Mouse (Mus musculus): Measurements from ENCODE around the gene Ifit2. TPM values are rescaled to one million over a fixed set of nuclear protein-coding genes. Genes with fewer than 3 reads are reported as not detected.
"Not testable (repeated sequence)": the region's sequence is repeated elsewhere in the genome, so short reads cannot be mapped to it uniquely, and the experiment has no call there.

Ifit2 gene
- polyA plus RNA-seq, 1 experiment from 2014 or later = 2.1 TPM

DNA sequence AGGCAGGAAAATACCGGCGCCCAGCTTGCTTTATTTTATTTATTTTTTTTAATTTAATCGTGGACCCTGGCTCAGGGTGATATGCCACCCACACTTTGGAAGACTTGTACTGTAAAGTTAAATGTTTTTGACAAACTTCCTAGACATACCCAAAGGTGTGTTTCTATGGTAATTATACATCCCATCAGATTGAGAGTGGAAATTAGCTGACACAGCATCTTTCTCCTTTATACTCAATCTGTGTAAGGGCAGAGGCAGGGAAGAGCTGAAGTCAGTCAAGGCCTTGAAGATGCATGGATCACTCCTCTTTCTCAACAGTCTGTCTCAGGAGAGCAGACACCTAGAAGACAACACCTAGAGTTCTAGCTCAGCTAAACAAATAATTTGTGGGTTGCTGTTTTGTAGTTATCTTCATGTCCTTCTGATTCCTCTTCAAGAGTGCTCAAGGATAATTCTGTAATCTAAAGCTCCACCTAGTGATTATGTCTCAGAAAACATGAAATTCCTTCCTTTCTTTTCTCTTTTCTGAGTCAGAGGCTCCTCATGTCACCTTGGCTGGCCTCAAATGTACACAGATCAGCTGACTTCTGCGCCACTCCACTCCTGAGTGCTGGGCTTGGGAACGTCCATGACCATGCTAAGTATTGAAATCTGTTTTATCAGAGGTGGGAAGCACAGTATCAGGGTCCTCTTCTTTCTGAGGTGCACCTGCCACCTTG is 35.4 kb downstream of the Ifit2 start:
- H3K27ac ChIP-seq; H3K4me1 ChIP-seq (replicated peaks); H3K27me3 ChIP-seq (ENCODE audit: insufficient read depth, poor library complexity, severe bottlenecking); DNase-seq (ENCODE audit: low spot score); H3K9me3 ChIP-seq; H3K4me3 ChIP-seq; H3K36me3 ChIP-seq: not testable (repeated sequence)
- WGBS = 74% methylated on average over 5 of the region's 5 CpGs

DNA sequence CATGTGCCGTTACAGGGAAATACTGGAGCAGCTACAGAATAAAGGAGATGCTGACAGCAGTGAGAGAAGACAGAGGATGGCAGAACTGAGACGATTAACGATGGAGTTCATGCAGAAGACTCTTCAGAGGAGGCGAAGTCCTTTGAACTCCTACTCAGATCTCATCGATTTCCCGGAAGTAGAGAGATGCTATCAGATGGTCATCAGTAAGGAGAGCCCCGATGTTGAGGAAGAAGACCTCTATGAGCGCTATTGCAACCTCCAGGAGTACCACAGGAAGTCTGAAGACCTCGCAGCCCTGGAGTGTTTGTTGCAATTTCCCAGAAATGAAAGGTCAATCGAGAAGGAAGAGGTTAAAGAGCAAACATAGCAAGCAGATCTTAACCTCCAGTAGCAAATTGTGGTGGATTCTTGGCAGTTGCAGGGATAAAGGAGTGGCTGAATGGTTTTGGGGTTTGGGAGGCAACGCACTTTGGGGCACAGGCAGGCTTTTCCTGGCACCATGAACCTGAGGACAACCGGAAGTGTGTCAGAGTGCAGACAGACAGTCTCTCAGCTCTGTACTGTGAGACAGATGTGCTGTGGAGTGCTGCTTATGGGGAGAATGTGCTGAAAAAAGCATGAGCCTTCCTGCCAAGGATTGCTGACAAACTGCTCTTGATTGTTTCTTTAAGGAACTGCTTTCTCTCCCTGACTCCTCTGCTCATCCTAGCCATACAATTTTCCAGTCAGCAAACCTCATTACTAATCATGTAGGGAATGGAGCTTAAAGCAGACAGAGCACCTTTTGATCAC is 37.6 kb downstream of the Ifit2 start:
- H3K27me3 ChIP-seq (ENCODE audit: insufficient read depth, poor library complexity, severe bottlenecking); DNase-seq (ENCODE audit: low spot score); H3K4me1 ChIP-seq (replicated peaks); H3K9me3 ChIP-seq; H3K4me3 ChIP-seq; H3K36me3 ChIP-seq; H3K27ac ChIP-seq: not testable (repeated sequence)
- 84% methylated on average over 9 of the region's 12 CpGs for WGBS

DNA sequence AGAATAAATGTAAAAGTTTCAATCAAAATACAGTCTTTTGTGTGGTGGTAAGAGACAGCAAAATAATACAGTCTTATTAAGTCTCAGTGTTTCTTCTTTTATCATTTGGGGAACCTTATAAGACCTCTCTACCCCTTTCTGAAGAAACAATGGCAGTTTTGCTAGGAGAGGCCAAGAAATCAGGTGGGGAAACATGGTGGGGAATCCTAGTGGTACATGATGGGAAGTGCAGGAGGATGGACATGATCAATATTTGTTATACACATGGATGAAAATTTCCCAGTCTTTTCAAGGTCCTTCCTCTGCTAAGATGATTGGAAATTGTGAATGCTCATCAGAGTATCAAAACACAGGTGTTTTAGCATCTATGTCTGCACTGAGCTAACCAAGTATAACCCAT is 38.5 kb downstream of the Ifit2 start:
- Histone ChIP-seq H3K27ac (no peak overlapping the region), H3K9me3 (no peaks in the 10 kb centered on the region), H3K36me3 (no peaks in the 10 kb centered on the region), H3K27me3 (ENCODE audit: insufficient read depth, poor library complexity, severe bottlenecking) (no peaks in the 10 kb centered on the region), H3K4me3 (no peak overlapping the region), H3K4me1 (replicated peaks) (no peaks in the 10 kb centered on the region)
- no peak for DNase-seq (ENCODE audit: low spot score)

DNA sequence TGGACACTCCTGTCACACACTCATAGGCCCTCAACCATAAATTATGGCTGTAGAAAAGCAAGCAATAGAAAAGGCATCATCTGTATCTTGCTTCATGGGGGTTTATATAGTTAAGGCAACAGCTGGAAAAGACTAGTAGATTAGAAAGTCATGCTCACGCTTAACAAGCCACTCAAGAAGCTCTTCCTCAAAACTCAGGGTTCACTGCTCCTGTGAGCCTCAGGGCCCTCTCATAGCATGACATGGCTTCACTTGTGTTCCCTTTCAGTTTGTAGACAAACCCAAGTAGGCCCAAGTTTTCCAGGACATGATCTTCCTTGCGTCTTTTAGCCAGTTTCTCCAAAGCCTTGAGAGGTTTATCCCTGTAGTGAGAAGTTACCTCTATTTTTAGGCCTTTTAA is 43.0 kb downstream of the Ifit2 start:
- Histone ChIP-seq H3K9me3 (no peaks in the 10 kb centered on the region), H3K27me3 (ENCODE audit: insufficient read depth, poor library complexity, severe bottlenecking) (no peaks in the 10 kb centered on the region), H3K27ac (no peak overlapping the region), H3K36me3 (no peaks in the 10 kb centered on the region), H3K4me3 (no peak overlapping the region), H3K4me1 (replicated peaks) (no peaks in the 10 kb centered on the region)
- DNase-seq (ENCODE audit: low spot score) = no peak
- 91% methylated on average over 2 of the region's 2 CpGs for WGBS

DNA sequence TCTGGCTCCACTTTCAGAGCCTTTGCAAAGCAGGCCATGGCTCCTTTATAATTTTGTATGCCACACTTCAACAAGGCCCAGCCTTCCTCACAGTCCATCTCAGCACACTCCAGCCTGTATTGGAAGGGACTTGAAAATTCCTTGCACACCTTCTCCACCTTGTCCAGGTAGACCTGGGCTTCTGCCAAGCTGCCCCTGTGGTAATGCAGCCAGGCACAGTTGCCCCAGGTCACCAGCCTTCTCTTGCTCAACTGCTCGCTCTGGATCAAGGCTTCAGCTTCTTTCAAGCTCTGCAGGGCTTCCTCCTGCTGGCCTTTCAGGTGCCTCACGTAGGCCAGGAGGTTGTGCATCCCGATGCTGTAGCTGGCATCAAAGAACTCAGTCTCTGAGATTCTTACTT is 44.0 kb downstream of the Ifit2 start:
- not testable (repeated sequence) for H3K4me1 ChIP-seq (replicated peaks); DNase-seq (ENCODE audit: low spot score); H3K4me3 ChIP-seq; H3K9me3 ChIP-seq; H3K27ac ChIP-seq; H3K27me3 ChIP-seq (ENCODE audit: insufficient read depth, poor library complexity, severe bottlenecking); H3K36me3 ChIP-seq
- 82% methylated on average over 3 of the region's 3 CpGs for WGBS

DNA sequence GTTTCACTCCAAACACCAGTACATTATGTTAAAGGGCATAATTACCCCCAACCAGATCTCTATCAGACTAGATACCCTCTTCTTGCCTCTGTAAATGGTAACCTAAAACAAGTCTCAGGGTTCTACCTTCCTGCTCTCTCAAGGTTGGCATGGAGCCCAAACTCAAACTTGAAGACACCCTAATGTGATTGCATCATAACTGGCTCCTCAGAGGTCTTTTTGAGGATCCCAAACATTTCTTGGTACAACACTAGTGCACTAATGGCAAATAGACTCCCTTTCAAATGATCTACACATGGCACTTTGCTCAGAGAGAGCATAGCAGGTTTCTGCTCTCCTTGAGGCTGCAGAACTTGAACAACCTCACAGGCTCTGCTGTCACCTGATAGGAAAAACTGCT is 46.3 kb downstream of the Ifit2 start:
- H3K27me3 ChIP-seq (ENCODE audit: insufficient read depth, poor library complexity, severe bottlenecking) = no peaks in the 10 kb centered on the region
- no peak overlapping the region for H3K27ac ChIP-seq
- no peaks in the 10 kb centered on the region for H3K4me1 ChIP-seq (replicated peaks)
- H3K4me3 ChIP-seq = no peak overlapping the region
- no peaks in the 10 kb centered on the region for H3K36me3 ChIP-seq
- H3K9me3 ChIP-seq = no peaks in the 10 kb centered on the region
- no peak for DNase-seq (ENCODE audit: low spot score)

DNA sequence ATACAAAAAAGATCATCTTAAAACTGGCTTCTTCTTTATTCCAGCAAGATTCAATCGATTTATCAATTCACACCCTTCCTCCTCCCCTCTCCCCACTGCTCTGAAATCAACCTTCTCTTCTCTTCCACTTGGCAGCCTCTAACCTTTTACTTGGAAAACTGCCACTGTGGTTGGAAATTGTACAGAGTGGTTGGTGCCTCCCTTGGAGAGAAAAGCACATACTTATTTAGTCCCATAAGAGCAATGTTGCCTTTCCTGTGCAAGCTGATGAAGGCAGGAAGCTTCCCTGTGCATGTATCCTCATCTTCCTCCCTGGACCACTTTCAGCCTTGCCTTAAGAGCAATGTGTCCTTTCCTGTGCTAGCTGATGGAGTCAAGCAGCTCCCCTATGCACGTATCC is 47.8 kb downstream of the Ifit2 start:
- Histone ChIP-seq H3K27ac (no peak overlapping the region), H3K4me3 (no peak overlapping the region), H3K27me3 (ENCODE audit: insufficient read depth, poor library complexity, severe bottlenecking) (no peaks in the 10 kb centered on the region), H3K36me3 (no peaks in the 10 kb centered on the region), H3K9me3 (no peaks in the 10 kb centered on the region), H3K4me1 (replicated peaks) (no peaks in the 10 kb centered on the region)
- DNase-seq (ENCODE audit: low spot score) = no peak
- 86% methylated on average over 2 of the region's 2 CpGs for WGBS

DNA sequence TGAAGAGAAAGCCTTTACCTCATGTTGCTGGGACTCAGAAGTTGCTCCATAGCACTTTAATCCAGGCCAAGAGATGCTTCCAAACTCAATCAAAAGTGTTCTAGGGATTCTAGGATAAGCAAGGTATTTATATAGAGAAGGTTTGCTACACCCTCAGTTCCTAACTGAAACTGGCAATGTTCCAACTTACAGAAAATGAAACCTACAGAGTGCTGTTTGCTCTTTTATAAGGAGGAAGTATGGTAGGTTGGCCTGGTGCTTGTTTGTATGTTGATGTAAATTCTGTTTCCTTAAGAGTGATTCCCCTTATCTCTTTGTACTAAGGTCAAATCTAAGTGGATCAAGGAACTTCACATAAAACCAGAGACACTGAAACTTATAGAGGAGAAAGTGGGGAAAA is 48.8 kb downstream of the Ifit2 start:
- H3K27ac ChIP-seq; H3K27me3 ChIP-seq (ENCODE audit: insufficient read depth, poor library complexity, severe bottlenecking); H3K9me3 ChIP-seq; H3K4me3 ChIP-seq; H3K36me3 ChIP-seq; H3K4me1 ChIP-seq (replicated peaks); DNase-seq (ENCODE audit: low spot score): not testable (repeated sequence)

DNA sequence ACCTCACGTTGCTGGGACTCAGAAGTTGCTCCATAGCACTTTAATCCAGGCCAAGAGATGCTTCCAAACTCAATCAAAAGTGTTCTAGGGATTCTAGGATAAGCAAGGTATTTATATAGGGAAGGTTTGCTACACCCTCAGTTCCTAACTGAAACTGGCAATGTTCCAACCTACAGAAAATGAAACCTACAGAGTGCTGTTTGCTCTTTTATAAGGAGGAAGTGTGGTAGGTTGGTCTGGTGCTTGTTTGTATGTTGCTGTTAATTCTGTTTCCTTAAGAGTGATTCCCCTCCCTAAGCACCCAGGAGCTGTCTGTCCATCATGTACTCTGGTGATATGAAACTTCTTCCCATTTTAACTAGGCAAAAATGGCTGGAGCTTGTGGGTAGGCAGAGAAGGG is 51.4 kb downstream of the Ifit2 start, which contains the start of gene Ifit1bl1:
TSS of gene Ifit1bl1 (minus strand) at position 69 of the 400 bp plus-strand sequence.
- H3K4me3 ChIP-seq; DNase-seq (ENCODE audit: low spot score): not testable (repeated sequence)

DNA sequence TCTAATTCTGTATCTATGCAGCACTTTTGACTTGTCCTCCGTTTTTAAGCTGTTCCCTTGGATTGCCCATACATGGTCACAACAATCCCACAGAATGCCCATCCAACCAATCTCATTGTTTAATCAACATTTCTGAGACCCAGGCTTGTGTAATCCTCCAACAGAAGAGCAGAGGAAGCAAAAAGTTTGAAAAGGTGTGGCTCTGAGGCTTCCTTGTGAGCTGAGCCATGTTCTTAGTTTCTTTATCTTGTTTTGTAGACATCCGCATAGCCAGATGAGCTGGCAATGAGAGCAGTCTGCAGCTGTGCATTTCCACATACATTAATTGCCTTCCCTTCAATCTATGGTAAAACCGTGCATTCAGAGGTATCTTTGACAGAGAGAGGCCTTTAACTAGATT is 55.0 kb downstream of the Ifit2 start:
- Histone ChIP-seq H3K27me3 (ENCODE audit: insufficient read depth, poor library complexity, severe bottlenecking) (no peaks in the 10 kb centered on the region), H3K9me3 (no peaks in the 10 kb centered on the region), H3K4me3 (no peak overlapping the region), H3K36me3 (no peaks in the 10 kb centered on the region), H3K4me1 (replicated peaks) (no peaks in the 10 kb centered on the region), H3K27ac (no peak overlapping the region)
- 88% methylated on average over 3 of the region's 3 CpGs for WGBS
- DNase-seq (ENCODE audit: low spot score) = no peak

More for the DNA sequence above, 51.4 kb downstream of the Ifit2 start, which contains the start of gene Ifit1bl1:
- not testable (repeated sequence) for H3K27ac ChIP-seq; H3K4me1 ChIP-seq (replicated peaks); H3K27me3 ChIP-seq (ENCODE audit: insufficient read depth, poor library complexity, severe bottlenecking); H3K36me3 ChIP-seq; H3K9me3 ChIP-seq
- WGBS = 69% methylated on average over 1 of the region's 1 CpGs

DNA sequence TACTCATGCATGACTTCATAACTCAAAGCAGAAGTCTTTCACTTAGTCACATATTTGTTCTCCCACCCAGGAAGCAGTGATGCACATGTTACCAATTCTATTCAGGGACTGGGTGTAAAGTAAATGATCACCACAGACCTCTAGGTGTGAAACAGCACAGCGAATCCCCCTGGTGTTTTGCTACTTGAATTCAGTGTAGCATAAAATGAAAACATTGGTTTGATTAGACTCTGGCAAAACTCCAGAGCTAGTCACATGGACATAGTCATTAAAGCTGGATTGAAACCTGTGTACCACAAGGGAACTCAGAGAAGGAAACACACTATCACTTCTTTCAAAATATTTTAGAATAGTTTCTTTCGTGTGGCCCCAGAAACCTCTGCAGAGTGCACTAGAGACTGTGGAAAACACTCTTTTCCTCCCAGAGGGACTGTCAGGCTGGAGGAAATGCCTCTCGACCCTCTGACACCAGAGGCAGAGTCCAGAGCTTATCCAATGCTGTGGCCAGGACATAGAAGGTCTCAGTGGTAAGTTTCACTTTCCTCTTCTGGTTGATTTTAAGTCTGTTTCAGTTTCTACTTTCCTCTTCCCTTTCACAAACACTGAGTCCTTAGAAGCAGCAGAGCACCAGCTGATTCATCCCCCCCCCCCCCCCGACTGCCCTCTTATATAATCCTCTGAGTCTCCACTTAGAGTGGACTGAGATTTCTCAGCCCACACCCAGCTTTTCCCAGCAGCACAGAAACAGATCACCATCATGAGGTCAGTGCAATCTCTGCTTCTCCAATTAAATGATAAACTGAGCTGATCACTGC is 57.0 kb downstream of the Ifit2 start, which contains the start of gene Ifit3b:
TSS of gene Ifit3b (plus strand) at position 734 of the 815 bp plus-strand sequence.
- not testable (repeated sequence) for H3K4me3 ChIP-seq; H3K4me1 ChIP-seq (replicated peaks); H3K27ac ChIP-seq; DNase-seq (ENCODE audit: low spot score); H3K36me3 ChIP-seq; H3K9me3 ChIP-seq; H3K27me3 ChIP-seq (ENCODE audit: insufficient read depth, poor library complexity, severe bottlenecking)
- WGBS = 60% methylated on average over 4 of the region's 4 CpGs

DNA sequence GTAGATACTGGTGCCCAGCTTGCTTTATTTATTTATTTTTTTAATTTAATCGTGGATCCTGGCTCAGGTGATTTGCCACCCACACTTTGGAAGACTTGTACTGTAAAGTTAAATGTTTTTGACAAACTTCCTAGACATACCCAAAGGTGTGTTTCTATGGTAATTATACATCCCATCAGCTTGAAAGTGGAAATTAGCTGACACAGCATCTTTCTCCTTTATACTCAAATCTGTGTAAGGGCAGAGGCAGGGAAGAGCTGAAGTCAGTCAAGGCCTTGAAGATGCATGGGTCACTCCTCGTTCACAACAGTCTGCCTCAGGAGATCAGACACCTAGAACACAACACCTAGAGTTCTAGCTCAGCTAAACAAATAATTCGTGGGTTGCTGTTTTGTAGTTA is 59.6 kb downstream of the Ifit2 start:
- H3K9me3 ChIP-seq; DNase-seq (ENCODE audit: low spot score); H3K27me3 ChIP-seq (ENCODE audit: insufficient read depth, poor library complexity, severe bottlenecking); H3K27ac ChIP-seq; H3K4me1 ChIP-seq (replicated peaks); H3K36me3 ChIP-seq; H3K4me3 ChIP-seq: not testable (repeated sequence)
- 77% methylated on average over 3 of the region's 3 CpGs for WGBS

All from hindbrain, embryonic 10.5 days (tissue).